Mouse (Mus musculus) ovary, adult 2 months (tissue): Measurements from ENCODE around the gene Olfr55. TPM values are rescaled to one million over a fixed set of nuclear protein-coding genes. Genes with fewer than 3 reads are reported as not detected.

Experiments used
- polyA plus RNA-seq: library from polyadenylated mRNA; depleted of rRNA; stranded (reverse); fragments of >200 nt; gene quantifications from 2 replicates; pipeline ENCODE4 v1.2.3, GENCODE M21; 2012; rRNA removed

Gene Olfr55
- not detected in 2 replicates for polyA plus RNA-seq

DNA sequence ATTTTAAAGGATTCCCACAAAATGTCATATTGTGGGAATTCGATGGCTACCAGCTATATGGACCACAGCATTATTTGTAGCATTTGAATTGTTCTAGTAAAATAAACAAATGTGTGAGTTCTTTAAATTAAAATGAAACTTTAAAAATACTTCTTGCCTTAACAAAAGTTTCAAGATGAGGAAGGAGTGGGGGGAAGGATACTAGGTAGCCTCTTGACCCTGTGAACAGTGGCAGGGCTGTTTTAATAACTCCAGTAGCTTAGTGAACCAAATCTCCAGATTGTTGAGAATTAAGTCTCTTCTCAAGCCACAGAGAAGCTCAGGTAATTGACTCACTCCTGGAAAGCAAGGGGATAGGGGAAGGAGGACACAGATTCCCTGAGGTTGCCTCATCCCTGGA lies at the start of gene Olfr55:
TSS of gene Olfr55 (plus strand) at position 301 of the 400 bp plus-strand sequence.

DNA sequence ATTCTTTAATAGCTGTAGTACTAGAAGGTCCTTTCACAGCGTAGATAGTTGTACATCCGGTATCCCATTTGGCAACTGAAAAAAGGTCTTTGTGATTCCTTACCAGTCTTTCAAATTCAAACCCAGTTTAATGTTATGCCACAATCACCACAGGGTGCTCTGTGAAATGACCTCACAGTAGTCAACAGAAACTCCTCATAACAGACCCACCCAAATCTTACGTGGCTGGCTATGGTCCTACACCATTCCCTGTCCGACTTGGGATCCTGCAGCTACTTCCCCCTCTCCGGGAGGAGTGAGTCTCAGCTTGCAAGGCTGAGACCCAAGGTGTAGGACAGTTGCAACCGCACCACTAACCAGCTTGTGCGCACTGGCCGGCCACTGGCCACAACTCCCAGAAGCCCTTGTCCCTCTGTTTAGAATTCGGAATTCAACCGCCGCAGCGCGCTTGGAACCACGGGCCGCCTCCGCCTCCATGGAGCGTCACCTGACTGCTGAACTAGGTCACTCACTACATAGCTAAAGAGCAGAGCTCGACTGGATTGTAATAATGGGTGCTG lies 28.9 kb upstream of the Olfr55 start, which contains the start of gene Morc2b:
TSS of gene Morc2b (minus strand) at position 423 of the 560 bp plus-strand sequence.

DNA sequence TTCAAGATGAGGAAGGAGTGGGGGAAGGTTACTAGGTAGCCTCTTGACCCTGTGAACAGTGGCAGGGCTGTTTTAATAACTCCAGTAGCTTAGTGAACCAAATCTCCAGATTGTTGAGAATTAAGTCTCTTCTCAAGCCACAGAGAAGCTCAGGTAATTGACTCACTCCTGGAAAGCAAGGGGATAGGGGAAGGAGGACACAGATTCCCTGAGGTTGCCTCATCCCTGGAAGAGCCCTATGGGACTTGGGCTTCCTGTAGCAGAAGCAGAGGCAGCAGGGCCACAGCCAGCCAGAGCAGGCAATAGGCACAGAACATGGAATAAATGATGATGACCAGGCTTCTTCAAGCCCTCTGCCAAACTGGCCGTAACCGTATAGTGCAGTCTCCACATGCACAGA lies 22.8 kb downstream of the Olfr55 start, which contains the start of gene Olfr239:
TSS of gene Olfr239 (plus strand) at position 301 of the 400 bp plus-strand sequence.

DNA sequence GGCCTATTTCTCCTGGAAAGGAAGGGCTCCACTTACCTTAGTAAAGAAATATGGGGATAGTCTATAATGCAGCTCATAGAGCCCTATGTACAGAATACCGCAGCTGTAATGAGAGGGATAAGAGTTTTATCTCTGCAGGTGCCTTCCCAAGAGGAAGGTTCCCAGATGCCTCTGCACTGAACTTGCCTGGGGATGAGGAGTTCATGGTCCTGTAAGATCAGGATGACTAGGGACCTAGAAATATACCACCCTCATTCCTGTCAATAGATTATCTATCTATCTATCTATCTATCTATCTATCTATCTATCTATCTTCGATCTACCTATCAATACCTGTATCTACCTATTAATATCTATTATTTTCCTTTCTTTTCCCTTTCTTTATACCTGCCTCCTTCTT lies 53.3 kb downstream of the Olfr55 start, which contains the start of gene Olfr1564:
TSS of gene Olfr1564 (minus strand) at position 101 of the 400 bp plus-strand sequence.

Other genes with a start within 250 kb of the Olfr55 start
- 48.1 and 55.6 TPM in 2 replicates for gene Cyp4f13, start 221.0 kb upstream of the Olfr55 start, polyA plus RNA-seq
- gene Zfp472, start 202.6 kb upstream of the Olfr55 start, polyA plus RNA-seq: 0.38 and 0.77 TPM in 2 replicates
- 1.9 and 2.7 TPM in 2 replicates for gene Zfp952, start 175.3 kb upstream of the Olfr55 start, polyA plus RNA-seq
- 0.62 and 0.69 TPM in 2 replicates for gene Zfp763, start 135.0 kb upstream of the Olfr55 start, polyA plus RNA-seq
- not detected in 2 replicates for gene 4921501E09Rik, start 100.4 kb upstream of the Olfr55 start, polyA plus RNA-seq
- gene Zfp563, start 79.1 kb upstream of the Olfr55 start, polyA plus RNA-seq: 1.4 and 1.7 TPM in 2 replicates
- not detected in 2 replicates for gene Morc2b, start 28.8 kb upstream of the Olfr55 start, polyA plus RNA-seq
- not detected in 2 replicates for gene Olfr239, start 22.9 kb downstream of the Olfr55 start, polyA plus RNA-seq
- 0.29 TPM in 1 of 2 replicates, not detected in the other for gene Olfr1564, start 53.2 kb downstream of the Olfr55 start, polyA plus RNA-seq
- gene Zfp955a, start 86.7 kb downstream of the Olfr55 start, polyA plus RNA-seq: 0.50 and 0.74 TPM in 2 replicates
- gene Olfr63, start 96.2 kb downstream of the Olfr55 start, polyA plus RNA-seq: not detected in 2 replicates
- gene Zfp955b, start 121.1 kb downstream of the Olfr55 start, polyA plus RNA-seq: 1.1 and 1.2 TPM in 2 replicates
- gene Zfp81, start 190.4 kb downstream of the Olfr55 start, polyA plus RNA-seq: 0.46 and 1.3 TPM in 2 replicates
- 1.0 and 1.4 TPM in 2 replicates for gene Zfp101, start 226.2 kb downstream of the Olfr55 start, polyA plus RNA-seq